Mouse (Mus musculus): ENCODE measurements around the gene Ndel1. TPM values are rescaled to one million over a fixed set of nuclear protein-coding genes. Genes with fewer than 3 reads are reported as not detected.

Ndel1 gene
- polyA plus RNA-seq, 1 experiment from 2014 or later: 35.5 TPM

Other genes starting within 250 kb of the Ndel1 start
- gene Myh10, start 180.3 kb downstream of the Ndel1 start, polyA plus RNA-seq (2015; fragmentation: Nextera tagmentation; extraction: Ambion mirVana): 18.5 and 21.5 TPM in 2 replicates
- gene Rnf222, start 16.7 kb upstream of the Ndel1 start, polyA plus RNA-seq (2015; fragmentation: Nextera tagmentation; extraction: Ambion mirVana): 0.08 and 0.09 TPM in 2 replicates
- gene Rpl26, start 29.7 kb upstream of the Ndel1 start, polyA plus RNA-seq (2015; fragmentation: Nextera tagmentation; extraction: Ambion mirVana): 881 and 895 TPM in 2 replicates
- not detected in 2 replicates for gene Odf4, start 55.2 kb upstream of the Ndel1 start, polyA plus RNA-seq (2015; fragmentation: Nextera tagmentation; extraction: Ambion mirVana)
- gene Arhgef15, start 85.6 kb upstream of the Ndel1 start, polyA plus RNA-seq (2015; fragmentation: Nextera tagmentation; extraction: Ambion mirVana): 1.4 and 1.5 TPM in 2 replicates
- 0.47 and 0.57 TPM in 2 replicates for gene Slc25a35, start 96.3 kb upstream of the Ndel1 start, polyA plus RNA-seq (2015; fragmentation: Nextera tagmentation; extraction: Ambion mirVana)
- gene Rangrf, start 103.3 kb upstream of the Ndel1 start, polyA plus RNA-seq (2015; fragmentation: Nextera tagmentation; extraction: Ambion mirVana): 52.4 and 53.5 TPM in 2 replicates
- gene Pfas, start 136.6 kb upstream of the Ndel1 start, polyA plus RNA-seq (2015; fragmentation: Nextera tagmentation; extraction: Ambion mirVana): 32.4 and 33.2 TPM in 2 replicates
- 16.9 and 20.3 TPM in 2 replicates for gene Ctc1, start 144.1 kb upstream of the Ndel1 start, polyA plus RNA-seq (2015; fragmentation: Nextera tagmentation; extraction: Ambion mirVana)
- gene Aurkb, start 173.8 kb upstream of the Ndel1 start, polyA plus RNA-seq (2015; fragmentation: Nextera tagmentation; extraction: Ambion mirVana): 116 and 123 TPM in 2 replicates
- gene Borcs6, start 187.9 kb upstream of the Ndel1 start, polyA plus RNA-seq (2015; fragmentation: Nextera tagmentation; extraction: Ambion mirVana): 3.5 TPM in 2 replicates
- gene Tmem107, start 198.9 kb upstream of the Ndel1 start, polyA plus RNA-seq (2015; fragmentation: Nextera tagmentation; extraction: Ambion mirVana): 30.8 and 31.7 TPM in 2 replicates
- gene Vamp2, start 216.6 kb upstream of the Ndel1 start, polyA plus RNA-seq (2015; fragmentation: Nextera tagmentation; extraction: Ambion mirVana): 12.5 and 15.9 TPM in 2 replicates
- gene Per1, start 223.4 kb upstream of the Ndel1 start, polyA plus RNA-seq (2015; fragmentation: Nextera tagmentation; extraction: Ambion mirVana): 1.9 TPM in 2 replicates
- 0.17 and 0.18 TPM in 2 replicates for gene Hes7, start 248.5 kb upstream of the Ndel1 start, polyA plus RNA-seq (2015; fragmentation: Nextera tagmentation; extraction: Ambion mirVana)